Mouse (Mus musculus): ENCODE results near the gene Zfp324.

GRCm38 (mm10) chr7:12933615-12934140 lies 32.0 kb upstream of the Zfp324 start:
- TF ChIP-seq CTCF (IDR thresholded peaks at IDR 0.05; ENCODE audit: borderline replicate concordance, insufficient read depth, low read depth, low read length) (no peak), POLR2A (IDR thresholded peaks at IDR 0.05; ENCODE audit: borderline replicate concordance, insufficient read depth, low read length) (no peak)

All from cerebellum, adult 2 months (tissue).